Mouse (Mus musculus) ES-Bruce4 (cell line): Measurements from ENCODE around the gene Slc44a1.

ENCODE experiments used
- CTCF ChIP-seq: IDR thresholded peaks from one replicate; pipeline ENCODE4 v1.8.1; 2011; ENCODE audit warnings: low read depth, low read length
- POLR2A ChIP-seq: IDR thresholded peaks from one replicate; pipeline ENCODE4 v1.8.1; 2011; ENCODE audit warnings: low read length; ENCODE audit not compliant: insufficient read depth

- TF ChIP-seq CTCF, result no peak
- TF ChIP-seq POLR2A, result no peak
Observed at GRCm38 (mm10) chr4:53544889-53545288, 104.7 kb downstream of the Slc44a1 start.
